Mouse (Mus musculus) kidney, postnatal 10 days (tissue): ENCODE measurements at regions not wholly inside any gene's neighbourhood (a gene's known extent, or its start where the extent isn't known, plus 50 kb on each side); places are given as distances from the start of the nearest gene placed in this dataset.

ENCODE experiments used
- DNase-seq: peaks from one replicate; pipeline ENCODE4 v3.0.0; 2021; ENCODE audit warnings: mixed read lengths

DNA sequence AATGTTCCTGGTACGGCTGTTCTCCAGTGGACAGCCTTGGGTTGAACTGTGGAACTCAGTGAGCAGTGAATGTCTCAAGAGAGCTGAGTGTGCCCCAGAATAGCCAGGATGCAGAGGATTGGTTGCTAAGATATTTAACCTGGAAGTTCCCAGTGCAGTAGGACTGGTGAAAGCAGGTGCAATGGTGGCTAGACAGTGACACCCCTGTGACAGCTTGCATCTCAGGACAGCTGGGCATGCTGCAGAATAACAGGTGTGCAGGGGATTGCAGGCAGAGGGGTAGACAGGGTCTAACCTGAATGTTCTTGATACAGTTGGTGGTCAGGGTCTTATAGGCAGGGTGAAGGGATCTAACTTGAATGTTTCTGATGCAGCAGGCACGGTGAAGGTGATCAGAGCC, 223.0 kb downstream of the Pabpc4l start:
- no peak for DNase-seq

DNA sequence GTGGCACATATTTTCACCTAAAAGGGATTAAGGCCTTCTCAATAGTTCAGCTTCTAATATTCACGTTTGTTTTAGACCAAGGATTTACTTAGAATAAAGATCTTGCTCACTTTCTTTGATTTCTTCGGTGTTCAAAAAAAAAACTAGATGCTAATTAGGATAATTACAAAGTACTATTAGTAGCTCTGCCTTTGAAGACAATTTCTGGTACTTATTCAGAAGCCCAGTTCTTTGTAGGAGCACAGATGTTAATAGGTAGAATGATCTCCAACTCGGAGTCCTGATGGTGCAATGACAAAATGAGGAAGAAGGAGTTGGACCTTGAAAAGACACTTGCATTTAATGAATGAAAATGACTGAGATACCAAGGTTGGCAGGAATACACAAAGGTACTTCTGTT, 242.3 kb downstream of the Pabpc4l start:
- DNase-seq: no peak

DNA sequence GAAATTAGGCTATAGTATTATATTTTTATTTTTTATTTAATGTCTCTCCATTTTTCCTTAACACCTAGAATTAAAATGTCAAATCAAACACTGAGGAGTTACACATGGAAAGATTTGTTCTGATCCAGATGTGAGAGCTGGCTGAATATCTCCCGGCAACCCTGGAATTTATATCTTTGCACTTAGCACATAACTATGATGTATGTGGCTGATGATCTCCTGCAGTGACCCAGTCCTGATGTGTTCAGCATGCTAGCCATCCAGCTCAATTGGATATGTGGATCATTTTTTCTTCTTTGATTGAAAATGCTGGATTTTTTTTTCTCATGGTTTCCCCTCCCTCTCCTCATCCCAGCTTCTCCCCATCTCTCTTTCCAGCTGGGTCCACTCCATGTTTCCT, 252.8 kb downstream of the Pabpc4l start:
- DNase-seq: peak; percentile 9

DNA sequence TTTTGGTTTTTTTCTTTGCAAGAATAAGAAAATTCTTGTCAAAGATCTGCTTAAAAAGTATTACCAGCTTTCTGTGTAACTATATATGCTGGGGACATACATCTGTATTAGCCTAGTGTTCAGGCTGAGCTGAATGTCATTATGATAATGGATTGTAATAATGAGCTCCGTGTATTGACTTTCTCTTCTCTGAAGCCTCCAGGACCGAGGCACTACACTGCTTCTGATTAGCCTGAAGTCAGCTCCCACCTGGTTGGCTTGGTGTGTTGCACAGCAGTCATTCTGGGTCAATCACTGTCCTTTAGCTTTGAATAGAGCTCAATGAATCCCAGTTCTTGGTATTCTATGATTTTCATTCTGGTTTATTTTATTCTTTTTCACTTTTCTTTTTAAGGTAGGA, 253.3 kb downstream of the Pabpc4l start:
- no peak for DNase-seq

DNA sequence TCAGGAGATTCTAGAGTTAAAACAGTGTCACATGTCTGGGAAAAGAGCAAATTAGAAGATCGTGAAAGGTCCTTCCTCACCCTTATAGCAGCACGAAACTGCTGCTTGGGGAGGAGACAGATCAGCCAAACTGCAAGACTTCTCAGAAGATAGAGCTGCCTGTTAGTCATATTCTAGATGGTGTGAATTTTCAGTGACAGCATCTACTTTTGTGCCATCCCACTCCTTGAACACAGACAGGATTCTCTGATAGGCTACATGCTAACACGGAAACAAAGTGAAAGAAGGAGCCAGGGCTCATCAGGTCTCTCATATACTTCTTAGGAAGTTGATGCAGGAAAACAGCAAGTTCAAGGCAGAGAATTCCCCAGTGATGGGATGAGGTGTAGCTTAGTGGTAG, 273.5 kb downstream of the Pabpc4l start:
- DNase-seq: no peak

DNA sequence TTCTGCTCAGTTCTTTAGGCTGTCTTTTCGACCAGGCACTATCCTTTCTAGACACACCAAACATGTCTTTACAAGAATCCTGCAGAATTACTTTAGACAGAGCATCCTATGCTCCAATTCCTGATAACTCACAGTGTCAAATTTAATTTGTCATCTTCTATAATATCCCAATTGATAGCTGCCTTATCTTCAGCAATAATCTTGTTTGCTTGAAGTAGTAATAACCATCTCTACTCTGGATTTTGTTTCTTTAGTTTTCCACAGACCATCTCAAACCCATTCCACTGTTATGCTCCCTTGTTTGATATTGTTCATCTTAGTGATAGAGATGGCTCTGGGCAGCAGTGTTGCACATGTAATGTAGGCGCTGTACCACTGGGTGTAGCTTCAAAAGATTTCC, 297.6 kb downstream of the Pabpc4l start:
- no peak for DNase-seq
